8 mouse cellular contexts compared by ENCODE assay signal in the genomic region with DNA sequence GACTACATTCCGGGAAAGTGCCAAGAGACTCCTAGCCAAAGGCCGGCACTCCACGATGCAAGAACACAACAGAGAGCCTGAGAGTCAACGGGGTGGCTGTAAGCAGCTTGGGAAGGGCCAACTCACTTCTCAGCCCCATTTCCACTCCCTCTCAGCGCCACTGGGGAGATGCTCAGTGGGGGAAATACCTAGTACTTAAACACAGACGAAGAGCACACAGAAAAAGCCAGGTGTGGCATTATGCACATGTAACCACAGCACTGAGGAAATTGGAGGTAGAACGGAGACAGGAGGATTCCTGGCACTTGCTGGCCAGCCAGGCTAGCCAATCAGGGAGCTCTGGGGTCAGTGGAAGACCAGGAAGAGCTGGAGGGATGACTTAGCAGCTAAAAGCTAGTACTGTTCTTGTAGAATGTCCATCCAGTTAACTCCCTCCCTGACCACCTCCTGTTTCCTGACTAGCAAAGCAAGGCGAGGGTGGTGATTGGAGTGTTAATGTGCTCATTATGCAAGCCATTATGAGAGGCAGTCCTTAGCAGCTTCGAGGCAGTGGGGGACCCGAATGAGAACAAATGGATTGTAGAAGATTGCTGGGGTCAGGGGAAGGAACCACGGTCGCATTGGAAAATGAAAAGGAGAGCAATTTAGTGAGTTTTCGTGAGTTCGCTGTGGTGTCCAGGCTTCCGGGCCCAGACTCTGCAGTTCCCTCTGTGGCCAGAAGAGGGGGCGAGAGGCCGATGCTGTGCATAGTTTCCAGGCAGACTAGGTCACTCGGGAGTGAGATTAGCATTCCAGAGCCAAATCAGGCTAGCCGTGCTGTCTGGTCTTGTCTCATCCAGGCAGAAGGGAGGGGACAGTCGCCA. TPM values are rescaled to one million over a fixed set of nuclear protein-coding genes. Genes with fewer than 3 reads are reported as not detected.
DNase-seq lines count a peak whose midpoint lies in the region; ATAC-seq and TF ChIP-seq lines count a peak whose summit lies in the region.

No protein-coding gene starts in this region.

- peaks cover 31% of the 10 kb centered on the region for H3K36me3 ChIP-seq in hindbrain, embryonic 10.5 days
- peaks cover 16% of the 10 kb centered on the region for H3K36me3 ChIP-seq in lung, postnatal 0 days (ENCODE audit: insufficient read depth, low read length)

- peak; percentile 92 for DNase-seq in MN1 (ENCODE audit: low spot score)
- peak; percentile 91 for DNase-seq in cerebellum, adult 9-11 months
- DNase-seq in hindbrain, embryonic 10.5 days (ENCODE audit: low spot score): peak; percentile 92
- peak; percentile 71 for DNase-seq in layer of hippocampus, adult 9-11 months
- DNase-seq in lung, postnatal 0 days (ENCODE audit: low spot score): peak; percentile 85
- peak; percentile 84 for DNase-seq in ovary, postnatal 36 days (ENCODE audit: low spot score)
- peak; percentile 83 for DNase-seq in thymus, postnatal 14 days

- H3K27me3 ChIP-seq in hindbrain, embryonic 10.5 days (ENCODE audit: insufficient read depth, poor library complexity, severe bottlenecking): peaks cover 4% of the 10 kb centered on the region; the same call in 1 of the 2 replicates
- H3K27me3 ChIP-seq in lung, postnatal 0 days (replicated peaks; ENCODE audit: insufficient read depth, low read length): no peaks in the 10 kb centered on the region

- 12% methylated on average over 20 of the region's 20 CpGs for WGBS in hindbrain, embryonic 10.5 days
- 11% methylated on average over 20 of the region's 20 CpGs for WGBS in lung, postnatal 0 days

- H3K4me3 ChIP-seq in hindbrain, embryonic 10.5 days: peak overlapping the region; percentile 34
- H3K4me3 ChIP-seq in lung, postnatal 0 days (ENCODE audit: low read depth, low read length): peak overlapping the region; percentile 14; the same call in 1 of the 2 replicates

- peak overlapping the region; percentile 53 for H3K4me2 ChIP-seq in lung, postnatal 0 days (replicated peaks; ENCODE audit: low read depth, low read length)

- TF ChIP-seq CTCF in lung, postnatal 0 days (IDR thresholded peaks at IDR 0.05): peak; percentile 98

- peak overlapping the region; percentile 19; the same call in 1 of the 2 replicates for H3K9ac ChIP-seq in lung, postnatal 0 days (replicated peaks; ENCODE audit: low read depth)

- H3K4me1 ChIP-seq in hindbrain, embryonic 10.5 days (replicated peaks): peaks cover 17% of the 10 kb centered on the region
- no peaks in the 10 kb centered on the region for H3K4me1 ChIP-seq in lung, postnatal 0 days (ENCODE audit: insufficient read depth, low read depth, low read length)

- H3K27ac ChIP-seq in hindbrain, embryonic 10.5 days: peak overlapping the region; percentile 86
- no peak overlapping the region for H3K27ac ChIP-seq in lung, postnatal 0 days (ENCODE audit: low read length)

- no peak for TF ChIP-seq EP300 in lung, postnatal 0 days (IDR thresholded peaks at IDR 0.05)

- no peaks in the 10 kb centered on the region for H3K9me3 ChIP-seq in hindbrain, embryonic 10.5 days
- H3K9me3 ChIP-seq in lung, postnatal 0 days (ENCODE audit: low read length): no peaks in the 10 kb centered on the region

- ATAC-seq in frontal cortex, adult (ENCODE audit: low TSS enrichment): peak; percentile 82
- ATAC-seq in lung, postnatal 0 days: peak; percentile 90

RNA-seq across cellular contexts. Expression of gene Srrm3, which starts 12.5 kb away (rescaled TPM):
- 18.8 and 38.5 TPM in 2 replicates for polyA plus RNA-seq in hindbrain, embryonic 10.5 days (2016; fragmentation: Nextera tagmentation; extraction: Ambion mirVana)
- 0.05 TPM in 1 of 2 replicates, not detected in the other for polyA plus RNA-seq in lung, postnatal 0 days (2015; fragmentation: Nextera tagmentation; extraction: Ambion mirVana)

RNA-seq across cellular contexts. Expression of gene Mdh2, which starts 15.9 kb away (rescaled TPM):
- 609 and 683 TPM in 2 replicates for polyA plus RNA-seq in hindbrain, embryonic 10.5 days (2016; fragmentation: Nextera tagmentation; extraction: Ambion mirVana)
- polyA plus RNA-seq in lung, postnatal 0 days (2015; fragmentation: Nextera tagmentation; extraction: Ambion mirVana): 281 and 302 TPM in 2 replicates

RNA-seq across cellular contexts. Expression of gene Styxl1, which starts 16.0 kb away (rescaled TPM):
- polyA plus RNA-seq in hindbrain, embryonic 10.5 days (2016; fragmentation: Nextera tagmentation; extraction: Ambion mirVana): 0.24 and 0.43 TPM in 2 replicates
- 1.7 TPM in 2 replicates for polyA plus RNA-seq in lung, postnatal 0 days (2015; fragmentation: Nextera tagmentation; extraction: Ambion mirVana)

RNA-seq across cellular contexts. Expression of gene Tmem120a, which starts 50.0 kb away (rescaled TPM):
- 67.0 and 74.3 TPM in 2 replicates for polyA plus RNA-seq in hindbrain, embryonic 10.5 days (2016; fragmentation: Nextera tagmentation; extraction: Ambion mirVana)
- 44.0 and 45.2 TPM in 2 replicates for polyA plus RNA-seq in lung, postnatal 0 days (2015; fragmentation: Nextera tagmentation; extraction: Ambion mirVana)

Comparison
In these comparisons a context has a peak if more than half of its experiments do, and no peak if none do; other contexts are left out.
1. RNA of gene Srrm3, which starts 12.5 kb away (polyA plus RNA-seq): 18.8 to 38.5 TPM in hindbrain, embryonic 10.5 days; 0.05 TPM in lung, postnatal 0 days; every median in the first group is over 10 times any median in the second.
2. Peak in every context shown above with its lines, with median percentiles within 50 percentile points of each other: DNase-seq.